Mouse (Mus musculus) cerebellum, adult 9-11 months (tissue): ENCODE results near the gene Hspa1b.

Source experiments
- DNase-seq: peaks from one replicate; pipeline ENCODE4 v3.0.0; 2022

Hspa1b gene

GRCm38 (mm10) chr17:34927306-34928019 lies 31.6 kb downstream of the Hspa1b start:
- DNase-seq: no peak

- DNase-seq: no peak
These were observed 34.8 kb downstream of the Hspa1b start for GRCm38 (mm10) chr17:34924258-34924657.

DNA sequence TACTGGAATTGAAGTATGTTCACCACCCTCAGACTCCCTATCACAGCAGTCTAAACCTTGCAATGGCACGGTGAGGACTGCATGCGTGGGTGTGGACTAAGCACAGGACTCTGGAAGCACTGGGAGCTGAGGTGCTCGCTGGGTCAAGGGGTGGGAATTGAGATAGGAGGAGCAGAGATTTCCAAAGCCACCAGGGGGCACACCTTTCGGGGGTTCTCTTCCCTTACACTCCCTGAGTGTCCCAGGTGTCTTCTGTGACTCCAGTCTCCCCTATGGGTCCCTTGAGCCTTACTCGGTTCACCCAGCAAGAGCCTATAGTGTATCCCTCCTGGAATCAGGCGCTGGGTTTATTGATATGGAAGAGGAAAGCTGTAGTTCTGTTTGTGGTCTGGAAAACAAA lies 36.1 kb downstream of the Hspa1b start:
- no peak for DNase-seq

GRCm38 (mm10) chr17:34917188-34917587 lies 41.9 kb downstream of the Hspa1b start:
- no peak for DNase-seq

DNA sequence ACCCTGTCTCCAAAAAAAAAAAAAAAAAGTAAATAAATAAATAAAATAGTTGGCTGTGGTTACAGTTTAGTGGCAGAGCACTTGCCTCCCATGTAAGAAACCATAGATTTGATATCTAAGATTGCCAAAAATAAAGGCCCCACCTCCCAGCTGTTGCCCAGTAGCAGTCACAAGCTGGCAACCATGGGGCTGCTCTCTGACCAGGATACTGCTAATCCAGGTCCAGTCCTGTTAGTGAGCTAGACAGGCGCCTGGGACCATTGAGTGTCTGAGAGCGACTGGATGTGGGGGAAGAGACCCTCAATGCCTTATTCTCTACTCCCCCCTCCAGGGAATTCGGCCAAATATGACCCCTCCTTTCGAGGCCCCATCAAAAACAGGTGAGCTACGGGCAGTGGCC lies 42.7 kb downstream of the Hspa1b start:
- no peak for DNase-seq

DNA sequence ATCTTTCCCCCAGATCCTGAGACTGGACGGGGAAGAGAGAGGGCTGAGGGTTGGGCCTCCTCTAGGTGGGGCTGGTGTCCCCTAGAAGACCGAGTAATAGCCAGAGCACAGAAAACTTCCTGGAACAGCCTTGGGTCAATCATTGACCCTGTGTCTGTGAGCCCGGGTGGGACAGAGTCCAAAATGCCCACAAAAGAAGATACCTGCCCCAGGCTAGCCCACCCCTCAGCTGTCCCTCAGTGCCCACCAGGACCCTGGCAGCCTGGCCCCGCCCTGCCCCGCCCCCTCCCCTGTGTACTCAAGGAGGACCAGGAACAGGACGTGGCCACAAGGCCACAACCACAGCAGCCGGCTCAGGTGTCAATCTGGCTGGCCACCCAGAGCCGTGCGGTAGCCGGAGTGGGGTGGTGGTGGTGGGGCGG lies 43.6 kb downstream of the Hspa1b start:
- DNase-seq: no peak

DNA sequence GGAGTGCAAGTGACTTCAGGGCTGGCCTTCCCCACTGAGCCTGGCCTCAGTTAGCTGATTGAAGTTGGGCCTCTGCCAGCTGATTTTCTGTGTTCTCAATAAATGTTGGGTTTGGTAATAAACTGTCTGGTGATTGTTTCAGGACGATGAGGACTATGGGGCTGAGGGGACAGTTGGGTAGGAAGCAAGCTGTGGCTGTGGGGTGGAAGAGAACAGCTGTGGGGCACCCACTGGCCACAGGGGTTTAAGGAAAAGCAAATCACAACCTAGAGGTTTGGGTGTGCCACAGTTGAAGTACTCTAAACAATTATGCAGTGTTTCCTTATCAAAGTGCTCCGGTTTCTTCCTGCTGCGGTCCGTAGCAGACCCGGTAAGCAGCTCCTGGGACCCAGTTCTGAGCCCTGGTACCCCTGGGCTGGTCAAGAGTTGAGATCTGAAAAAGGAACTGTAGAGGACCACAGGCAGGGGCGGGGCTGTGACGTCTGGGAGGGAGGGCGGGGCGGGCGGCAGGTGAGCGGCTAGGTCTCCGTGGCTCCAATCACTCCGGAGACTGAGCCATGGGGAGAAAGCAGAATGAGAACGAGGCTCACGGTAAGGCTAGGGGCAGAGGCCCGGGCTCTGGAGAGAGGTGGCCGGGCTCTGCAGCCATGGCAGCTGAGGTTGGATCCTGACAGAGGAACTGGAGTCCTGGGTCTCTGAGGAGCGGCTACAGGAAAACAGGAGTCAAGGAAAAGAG lies 44.9 kb downstream of the Hspa1b start, which contains the start of gene Slc44a4:
TSS of gene Slc44a4 (plus strand) at position 537 of the 736 bp plus-strand sequence.
- DNase-seq: no peak

DNA sequence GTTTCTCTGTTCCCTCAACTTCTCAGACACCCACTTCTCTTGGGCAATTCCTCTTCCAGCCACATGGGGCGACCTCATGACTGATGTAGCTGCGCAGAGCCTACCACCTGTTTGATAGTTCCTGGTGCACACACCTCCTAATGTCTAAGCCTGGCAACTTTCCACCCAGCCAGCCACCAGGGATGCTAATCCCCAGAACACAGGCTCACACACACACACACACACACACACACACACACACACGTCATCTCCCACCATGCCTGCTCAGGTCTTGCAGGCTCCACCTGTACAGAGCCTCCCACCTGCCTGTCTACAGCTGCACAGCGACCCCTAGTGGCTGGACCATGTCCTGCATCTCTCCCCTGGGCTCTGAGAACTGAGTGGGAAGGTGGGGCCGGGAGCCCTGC lies 47.1 kb downstream of the Hspa1b start:
- DNase-seq: peak; percentile 69

- DNase-seq: no peak
These were observed 48.1 kb downstream of the Hspa1b start for GRCm38 (mm10) chr17:34910982-34911381.
